Mouse (Mus musculus) hindbrain, embryonic 12.5 days (tissue): ENCODE results near the gene Huwe1. TPM values are rescaled to one million over a fixed set of nuclear protein-coding genes. Genes with fewer than 3 reads are reported as not detected.

Experiments
- ATAC-seq: fragments of 200-750 bp; cut with Nextera tagmentation; 2 replicates; pipeline ENCODE4 v1.8.0; 2017; ENCODE audit warnings: moderate TSS enrichment; ENCODE audit not compliant: low FRiP score
- H3K27ac ChIP-seq: fragments of 300-500 bp; sonication (generic); 2 replicates; pipeline ENCODE4 v1.5.1; 2016; ENCODE audit warnings: mild to moderate bottlenecking
- H3K27me3 ChIP-seq: fragments of 300-500 bp; sonication (generic); 2 replicates; pipeline ENCODE4 v1.6.1; 2016; ENCODE audit warnings: mild to moderate bottlenecking
- H3K36me3 ChIP-seq: fragments of 300-500 bp; sonication (generic); 2 replicates; pipeline ENCODE4 v1.6.1; 2016; ENCODE audit warnings: mild to moderate bottlenecking
- H3K4me1 ChIP-seq: fragments of 300-500 bp; sonication (generic); 2 replicates; pipeline ENCODE4 v1.6.1; 2016
- H3K4me2 ChIP-seq: fragments of 300-500 bp; sonication (generic); replicated peaks from 2 replicates; pipeline ENCODE4 v1.6.1; 2016; ENCODE audit warnings: mild to moderate bottlenecking
- H3K4me3 ChIP-seq: fragments of 300-500 bp; sonication (generic); 2 replicates; pipeline ENCODE4 v1.5.1; 2016; ENCODE audit warnings: mild to moderate bottlenecking
- H3K9ac ChIP-seq: fragments of 300-500 bp; sonication (generic); 2 replicates; pipeline ENCODE4 v1.6.1; 2016; ENCODE audit warnings: mild to moderate bottlenecking, moderate library complexity
- H3K9me3 ChIP-seq: fragments of 300-500 bp; sonication (generic); replicated peaks from 2 replicates; pipeline ENCODE4 v1.6.1; 2016; ENCODE audit warnings: mild to moderate bottlenecking
- WGBS: fragments of 180-500 bp; shearing (Covaris S2); methylation state at CpG from one replicate; pipeline ENCODE4 v1.1.7; 2016; 5-methylcytosine and 5-hydroxymethylcytosine counted together
- polyA plus RNA-seq: library from polyadenylated mRNA; unstranded; fragments of >200 nt; fragmentation: Nextera tagmentation; extraction: Ambion mirVana; gene quantifications from 2 replicates; pipeline ENCODE4 v1.2.1, GENCODE M21; 2016

The Huwe1 gene
- polyA plus RNA-seq, 1 experiment from 2014 or later: 73.0 TPM

GRCm38 (mm10) chrX:151828971-151829370, 28.4 kb downstream of the Huwe1 start:
- Histone ChIP-seq H3K4me3 (no peak overlapping the region), H3K9ac (no peak overlapping the region), H3K27me3 (peaks cover 10% of the 10 kb centered on the region; the same call in 1 of the 2 replicates), H3K9me3 (no peaks in the 10 kb centered on the region), H3K36me3 (no peaks in the 10 kb centered on the region), H3K4me1 (no peaks in the 10 kb centered on the region), H3K27ac (no peak overlapping the region), H3K4me2 (no peak overlapping the region)
- 96% methylated on average over 1 of the region's 1 CpGs for whole genome bisulfite sequencing
- ATAC-seq: no peak

GRCm38 (mm10) chrX:151831260-151831659, 30.7 kb downstream of the Huwe1 start:
- no peak for ATAC-seq

DNA sequence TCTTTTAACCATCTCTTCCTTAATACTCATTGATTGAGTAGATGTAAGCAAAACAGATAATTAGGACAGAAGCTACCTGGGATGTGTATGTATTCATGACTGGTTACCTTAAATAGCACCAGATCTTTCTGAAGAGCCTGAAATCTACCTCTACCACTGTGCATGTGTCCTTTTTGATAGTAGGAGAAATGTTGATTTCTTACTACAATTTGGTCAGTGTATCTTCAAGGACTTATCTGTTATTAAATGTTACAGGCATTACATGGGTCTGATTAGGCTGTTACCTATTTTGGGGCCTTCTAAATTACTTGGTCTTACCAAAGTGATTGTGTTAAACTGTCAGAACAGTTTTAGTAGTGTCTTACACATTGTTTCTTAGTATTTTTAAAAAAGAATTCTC, 32.4 kb downstream of the Huwe1 start:
- no peak for ATAC-seq
- no peaks in the 10 kb centered on the region for H3K9me3 ChIP-seq

More at GRCm38 (mm10) chrX:151831260-151831659, 30.7 kb downstream of the Huwe1 start:
- H3K4me3 ChIP-seq: no peak overlapping the region
- H3K9ac ChIP-seq: no peak overlapping the region
- no peak overlapping the region for H3K4me2 ChIP-seq
- H3K27ac ChIP-seq: no peak overlapping the region
- H3K27me3 ChIP-seq: peaks cover 10% of the 10 kb centered on the region; the same call in 1 of the 2 replicates
- no peaks in the 10 kb centered on the region for H3K4me1 ChIP-seq
- no peaks in the 10 kb centered on the region for H3K9me3 ChIP-seq
- no peaks in the 10 kb centered on the region for H3K36me3 ChIP-seq

GRCm38 (mm10) chrX:151859436-151859835, 58.8 kb downstream of the Huwe1 start:
- ATAC-seq: no peak
- 93% methylated on average over 8 of the region's 8 CpGs for WGBS
- Histone ChIP-seq H3K27ac (no peak overlapping the region), H3K4me1 (no peaks in the 10 kb centered on the region), H3K4me2 (no peak overlapping the region), H3K27me3 (peaks cover 8% of the 10 kb centered on the region; the same call in 1 of the 2 replicates), H3K9ac (no peak overlapping the region), H3K36me3 (peaks cover 19% of the 10 kb centered on the region), H3K4me3 (no peak overlapping the region), H3K9me3 (no peaks in the 10 kb centered on the region)

More for the DNA sequence above, 32.4 kb downstream of the Huwe1 start:
- Histone ChIP-seq H3K4me1 (no peaks in the 10 kb centered on the region), H3K36me3 (no peaks in the 10 kb centered on the region), H3K27ac (no peak overlapping the region), H3K4me3 (no peak overlapping the region), H3K9ac (no peak overlapping the region), H3K27me3 (0 out of 2 replicates have a peak, but pooled peaks cover 4% of the 10 kb centered on the region), H3K4me2 (no peak overlapping the region)

- Histone ChIP-seq H3K27ac (no peak overlapping the region), H3K9me3 (no peaks in the 10 kb centered on the region), H3K27me3 (peaks cover 43% of the 10 kb centered on the region), H3K36me3 (peaks cover 58% of the 10 kb centered on the region), H3K4me3 (no peak overlapping the region), H3K9ac (no peak overlapping the region), H3K4me2 (no peak overlapping the region), H3K4me1 (no peaks in the 10 kb centered on the region)
- WGBS: 84% methylated on average over 1 of the region's 1 CpGs
- ATAC-seq: no peak
Measured at GRCm38 (mm10) chrX:151910692-151911091, 110.1 kb downstream of the Huwe1 start.

GRCm38 (mm10) chrX:151912267-151912666, 111.7 kb downstream of the Huwe1 start:
- Histone ChIP-seq H3K4me1 (no peaks in the 10 kb centered on the region), H3K36me3 (peaks cover 62% of the 10 kb centered on the region), H3K4me3 (no peak overlapping the region), H3K4me2 (no peak overlapping the region), H3K27me3 (peaks cover 42% of the 10 kb centered on the region), H3K9ac (no peak overlapping the region), H3K27ac (no peak overlapping the region), H3K9me3 (no peaks in the 10 kb centered on the region)
- 92% methylated on average over 4 of the region's 4 CpGs for WGBS
- no peak for ATAC-seq

- no peaks in the 10 kb centered on the region for H3K4me1 ChIP-seq
- peaks cover 73% of the 10 kb centered on the region for H3K36me3 ChIP-seq
- 97% methylated on average over 6 of the region's 6 CpGs for WGBS
- H3K9me3 ChIP-seq: no peaks in the 10 kb centered on the region
- H3K27me3 ChIP-seq: peaks cover 14% of the 10 kb centered on the region; the same call in 1 of the 2 replicates
- no peak overlapping the region for H3K4me2 ChIP-seq
- no peak overlapping the region for H3K27ac ChIP-seq
- no peak for ATAC-seq
- H3K9ac ChIP-seq: no peak overlapping the region
- H3K4me3 ChIP-seq: no peak overlapping the region
Measured at GRCm38 (mm10) chrX:151929390-151929789, 128.8 kb downstream of the Huwe1 start.

DNA sequence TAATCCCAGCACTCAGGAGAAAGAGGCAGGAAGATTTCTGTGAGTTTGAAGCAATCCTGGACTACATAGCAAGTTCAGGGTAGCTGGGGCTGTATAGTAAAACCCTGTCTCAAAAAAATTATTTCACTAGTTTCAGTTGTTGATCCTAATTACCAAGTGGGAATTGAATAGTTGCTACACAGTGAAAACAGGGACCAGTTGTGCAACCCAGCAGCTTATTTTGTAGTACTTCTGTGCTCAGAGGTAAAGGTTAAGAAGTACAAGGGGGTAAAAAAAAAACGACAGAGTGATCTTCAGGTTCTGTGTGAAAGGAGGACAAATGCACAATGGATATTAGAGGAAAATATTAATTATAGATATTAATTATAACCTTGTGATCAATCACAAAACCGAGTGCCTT, 138.2 kb downstream of the Huwe1 start:
- H3K4me3 ChIP-seq: no peak overlapping the region
- no peak overlapping the region for H3K27ac ChIP-seq
- WGBS: 62% methylated on average over 2 of the region's 2 CpGs
- H3K36me3 ChIP-seq: peaks cover 6% of the 10 kb centered on the region; the same call in 1 of the 2 replicates
- no peaks in the 10 kb centered on the region for H3K4me1 ChIP-seq
- H3K4me2 ChIP-seq: no peak overlapping the region
- H3K27me3 ChIP-seq: peaks cover 5% of the 10 kb centered on the region; the same call in 1 of the 2 replicates
- no peak for ATAC-seq
- H3K9ac ChIP-seq: no peak overlapping the region
- H3K9me3 ChIP-seq: no peaks in the 10 kb centered on the region

DNA sequence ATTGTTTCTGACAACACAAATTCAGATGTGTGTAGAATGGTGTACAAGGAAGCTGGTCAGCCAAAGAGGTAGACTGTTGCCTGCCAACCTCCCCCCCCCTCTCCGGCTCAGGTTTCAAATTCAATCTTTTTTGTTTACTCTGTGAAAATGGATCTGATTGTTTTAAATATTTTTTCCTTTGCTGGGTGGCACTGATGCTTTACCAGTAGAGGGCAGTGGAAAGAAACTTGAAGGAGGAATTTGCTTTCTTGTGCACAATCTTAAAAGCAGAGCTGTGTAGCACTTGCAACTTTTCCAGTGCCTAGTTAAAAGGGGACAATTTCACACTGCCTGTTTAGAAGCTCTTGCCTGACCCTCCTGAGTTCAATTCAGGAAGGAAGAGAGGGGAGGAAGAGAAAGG, 146.4 kb downstream of the Huwe1 start:
- no peak for ATAC-seq
- Histone ChIP-seq H3K9me3 (no peaks in the 10 kb centered on the region), H3K27me3 (peaks cover 16% of the 10 kb centered on the region; the same call in 1 of the 2 replicates), H3K36me3 (no peaks in the 10 kb centered on the region), H3K27ac (no peak overlapping the region), H3K9ac (no peak overlapping the region), H3K4me2 (no peak overlapping the region), H3K4me3 (no peak overlapping the region), H3K4me1 (no peaks in the 10 kb centered on the region)
- WGBS: 52% methylated on average over 1 of the region's 1 CpGs

- no peak overlapping the region for H3K4me3 ChIP-seq
- H3K27ac ChIP-seq: no peak overlapping the region
- no peaks in the 10 kb centered on the region for H3K36me3 ChIP-seq
- 80% methylated on average over 3 of the region's 3 CpGs for WGBS
- no peaks in the 10 kb centered on the region for H3K4me1 ChIP-seq
- H3K9ac ChIP-seq: no peak overlapping the region
- no peak overlapping the region for H3K4me2 ChIP-seq
- ATAC-seq: no peak
- no peaks in the 10 kb centered on the region for H3K9me3 ChIP-seq
- H3K27me3 ChIP-seq: peaks cover 16% of the 10 kb centered on the region; the same call in 1 of the 2 replicates
Measured at GRCm38 (mm10) chrX:151947781-151948180, 147.2 kb downstream of the Huwe1 start.

- 76% methylated on average over 1 of the region's 1 CpGs for WGBS
- no peak overlapping the region for H3K27ac ChIP-seq
Measured at GRCm38 (mm10) chrX:151950231-151950630, 149.6 kb downstream of the Huwe1 start.

DNA sequence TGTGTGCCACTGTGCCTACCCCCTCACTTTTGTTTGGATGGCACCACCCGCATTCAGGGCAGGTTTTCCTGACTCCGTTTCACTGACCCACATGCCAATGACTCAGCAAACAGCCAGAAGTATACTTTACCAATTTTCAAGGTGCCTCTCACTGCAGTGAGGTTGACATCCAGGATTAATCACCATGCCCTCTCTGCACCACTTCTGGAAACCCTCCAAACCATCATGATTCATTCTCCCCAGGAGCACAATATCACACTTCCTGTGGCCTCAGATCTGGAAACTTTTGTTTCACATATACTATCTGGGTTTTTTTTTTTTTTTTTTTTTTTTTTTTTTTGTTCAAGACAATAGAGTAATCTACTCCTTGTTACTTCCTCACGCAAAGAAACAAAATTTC, 150.6 kb downstream of the Huwe1 start:
- Histone ChIP-seq H3K9me3 (no peaks in the 10 kb centered on the region), H3K4me1 (no peaks in the 10 kb centered on the region), H3K9ac (no peak overlapping the region), H3K27me3 (peaks cover 16% of the 10 kb centered on the region; the same call in 1 of the 2 replicates), H3K4me2 (no peak overlapping the region), H3K36me3 (no peaks in the 10 kb centered on the region), H3K27ac (no peak overlapping the region), H3K4me3 (no peak overlapping the region)
- ATAC-seq: no peak
- WGBS: 84% methylated on average over 3 of the region's 3 CpGs

More at GRCm38 (mm10) chrX:151950231-151950630, 149.6 kb downstream of the Huwe1 start:
- Histone ChIP-seq H3K9ac (no peak overlapping the region), H3K4me1 (no peaks in the 10 kb centered on the region), H3K4me2 (no peak overlapping the region), H3K27me3 (peaks cover 16% of the 10 kb centered on the region; the same call in 1 of the 2 replicates), H3K9me3 (no peaks in the 10 kb centered on the region), H3K36me3 (no peaks in the 10 kb centered on the region), H3K4me3 (no peak overlapping the region)
- no peak for ATAC-seq
